Mouse (Mus musculus) left cerebral cortex, adult 2 months (tissue): ENCODE data around the gene Ass1. TPM values are rescaled to one million over a fixed set of nuclear protein-coding genes. Genes with fewer than 3 reads are reported as not detected.
A peak's percentile ranks its signal among the peaks of the same experiment; 100 is the strongest.

ENCODE experiments used
- DNase-seq, 2 experiments: peaks; one replicate each; pipeline ENCODE4 v3.0.0; 2021 to 2022; ENCODE audit warnings: low spot score in 2 of 2, mixed read lengths in 1 of 2; ENCODE audit errors: extremely low spot score in 1 of 2
- H3K27ac ChIP-seq: fragments of 200-600 bp; 2 replicates; pipeline ENCODE4 v1.8.1; 2022
- H3K4me3 ChIP-seq: fragments of 200-600 bp; 2 replicates; pipeline ENCODE4 v1.8.1; 2022
- CTCF ChIP-seq: fragments of 200-600 bp; IDR thresholded peaks from 2 replicates; pipeline ENCODE4 v1.8.1; 2022; ENCODE audit warnings: antibody characterized with exemption, mild to moderate bottlenecking, moderate library complexity
- intact Hi-C: fragments of 180-260 bp; cut with DNase I; formaldehyde crosslinking; loops from one replicate; pipeline ENCODE4 v1.15.1; 2025
- long read RNA-seq, 2 experiments: library from polyadenylated mRNA; stranded (forward); transcript quantifications; one replicate each; pipeline ENCODE4 v2.0.0; 2021; ENCODE audit warnings: borderline mapping rate in 2 of 2
- total RNA-seq, 2 experiments: library from RNA; stranded (reverse); gene quantifications; 2 replicates each; pipeline ENCODE4 v1.2.3; 2021

Ass1 gene
- total RNA-seq, result 10 to 100 TPM; 27.7 to 27.8 TPM
- long read RNA-seq, experiment 1, transcript Ass1-201 (16 exons, 1,696 nt), result major isoform, 13 of 16 reads
- long read RNA-seq, experiment 1, partial matches to known transcripts, result 2 of 16 reads
- long read RNA-seq, experiment 1, other reads (novel, unspliced or antisense), result 1 of 16 reads
- long read RNA-seq, experiment 2, transcript Ass1-201 (16 exons, 1,696 nt), result major isoform, 8 of 12 reads
- long read RNA-seq, experiment 2, partial matches to known transcripts, result 4 of 12 reads
- long read RNA-seq, experiment 2, other reads (novel, unspliced or antisense), result 0 of 12 reads

DNA sequence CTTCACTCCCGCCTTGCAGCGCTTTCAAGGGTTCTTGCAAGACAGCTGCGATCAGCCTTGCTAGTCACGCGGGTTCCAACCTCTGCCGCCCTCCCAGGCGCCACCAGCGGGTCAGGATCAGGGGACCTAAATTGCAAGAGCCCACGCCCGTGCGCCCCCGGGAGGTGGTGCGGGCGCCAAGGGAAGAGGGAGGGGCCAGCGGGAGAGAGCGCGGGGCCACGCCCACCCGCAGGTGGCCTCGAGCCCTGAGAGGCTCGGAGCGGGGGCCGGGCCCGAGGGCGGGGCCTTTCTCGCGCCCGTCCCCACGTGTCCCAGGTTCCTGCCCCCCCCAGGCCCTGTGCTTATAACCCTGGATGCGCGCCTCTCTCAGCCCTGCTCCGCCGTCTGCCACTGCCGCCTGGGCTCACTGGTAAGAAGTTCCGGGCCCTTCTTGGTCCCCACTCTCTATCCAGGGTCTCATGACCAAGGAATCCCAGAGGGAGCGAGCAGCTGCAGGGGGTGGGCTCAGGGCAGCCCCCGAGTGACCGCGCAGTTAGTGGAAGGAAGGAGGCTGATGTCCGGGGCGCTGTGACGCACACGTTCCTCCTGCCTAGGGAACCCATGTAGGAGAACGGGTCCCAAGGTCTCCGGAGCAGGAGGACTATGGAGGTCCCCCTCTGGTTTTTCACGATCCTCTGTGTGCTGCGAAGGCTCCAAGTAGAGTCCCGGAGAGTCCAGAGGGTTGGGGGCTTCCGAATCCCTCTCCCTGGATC, at the start of gene Ass1:
Gene Ass1 (plus strand): TSS at position 277 of the 752 bp plus-strand sequence.
- Histone ChIP-seq H3K27ac (peak within 1 kb of the TSS; percentile 57; the same call in 1 of the 2 replicates), H3K4me3 (peak within 1 kb of the TSS; percentile 44)
- TF ChIP-seq CTCF, result peak; percentile 17
- DNase-seq, result peak; percentile 48 to 77
- intact Hi-C loops, result no loop called here

DNA sequence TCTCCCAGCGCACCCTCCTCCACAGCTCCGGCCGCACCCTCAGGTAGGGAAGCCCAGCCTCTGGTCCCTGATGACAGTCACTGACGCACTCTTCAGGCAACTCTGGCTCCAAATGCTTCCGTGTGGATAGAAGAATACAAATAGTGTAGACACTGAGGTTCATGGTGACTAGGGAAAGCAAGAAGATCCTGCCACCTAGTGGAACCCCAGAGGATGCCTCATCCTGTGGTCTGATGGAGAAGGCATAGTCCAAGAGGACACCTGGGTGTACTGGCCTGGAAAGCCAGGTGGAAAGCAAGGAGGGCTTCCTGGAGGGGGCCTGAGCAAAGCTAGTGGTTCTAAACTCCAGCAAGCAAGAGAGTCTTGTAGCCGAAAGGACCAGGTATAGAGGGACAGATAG, 49.1 kb upstream of the Ass1 start:
- DNase-seq, result no peak
- H3K27ac ChIP-seq, result no peak overlapping the region
- peak; percentile 69 for TF ChIP-seq CTCF
- H3K4me3 ChIP-seq, result no peak overlapping the region
- intact Hi-C loops, result no loop called here

DNA sequence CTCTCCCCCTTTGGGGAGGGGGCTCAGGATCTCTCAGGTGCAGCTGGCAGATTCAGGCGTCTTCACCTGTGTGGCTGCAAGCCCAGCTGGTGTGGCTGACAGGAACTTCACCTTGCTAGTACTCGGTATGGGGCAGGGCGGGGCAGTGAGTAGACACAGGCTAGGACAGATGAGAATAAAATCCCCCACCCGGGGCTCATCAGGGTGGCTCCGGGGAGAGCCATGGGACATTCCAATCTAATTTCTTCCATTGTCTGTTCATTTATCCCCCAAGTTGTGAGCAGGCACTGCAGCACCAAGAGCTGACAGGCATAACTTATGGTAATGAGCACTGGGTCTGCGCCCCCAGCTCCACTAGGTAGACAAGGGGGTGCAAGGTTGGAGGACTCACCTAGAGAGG, 47.4 kb upstream of the Ass1 start:
- Histone ChIP-seq H3K4me3 (no peak overlapping the region), H3K27ac (no peak overlapping the region)
- intact Hi-C loops, result no loop called here
- TF ChIP-seq CTCF, result no peak
- no peak for DNase-seq

GRCm38 (mm10) chr2:31431477-31431876, 38.5 kb upstream of the Ass1 start:
- Histone ChIP-seq H3K27ac (no peak overlapping the region), H3K4me3 (no peak overlapping the region)
- TF ChIP-seq CTCF, result no peak
- intact Hi-C loops, result no loop called here
- no peak for DNase-seq

DNA sequence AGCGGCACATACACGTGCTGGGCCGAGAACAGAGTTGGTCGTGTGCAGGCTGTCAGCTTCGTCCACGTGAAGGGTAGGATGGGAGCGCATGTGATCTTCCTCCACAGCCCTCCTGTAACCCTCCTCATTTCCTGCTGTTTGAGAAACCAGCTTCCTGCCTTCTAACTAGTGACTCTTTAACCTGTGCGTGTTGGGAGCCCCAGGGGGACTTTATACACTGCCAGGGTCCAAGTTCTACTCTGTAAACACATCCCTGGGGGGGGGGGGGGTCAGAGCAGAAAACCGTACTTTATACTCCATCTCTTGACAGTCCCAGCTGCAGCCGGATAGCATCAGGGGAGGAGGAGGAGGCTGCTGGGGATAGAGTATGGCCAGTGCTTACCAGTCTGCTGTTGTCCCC, 35.3 kb upstream of the Ass1 start:
- intact Hi-C loops, result loop anchor here (1.0 kb wide), 1 partner anchor 38 kb away; no protein-coding TSS in a partner anchor
- H3K27ac ChIP-seq, result no peak overlapping the region
- no peak overlapping the region for H3K4me3 ChIP-seq
- DNase-seq, result no peak
- TF ChIP-seq CTCF, result no peak

DNA sequence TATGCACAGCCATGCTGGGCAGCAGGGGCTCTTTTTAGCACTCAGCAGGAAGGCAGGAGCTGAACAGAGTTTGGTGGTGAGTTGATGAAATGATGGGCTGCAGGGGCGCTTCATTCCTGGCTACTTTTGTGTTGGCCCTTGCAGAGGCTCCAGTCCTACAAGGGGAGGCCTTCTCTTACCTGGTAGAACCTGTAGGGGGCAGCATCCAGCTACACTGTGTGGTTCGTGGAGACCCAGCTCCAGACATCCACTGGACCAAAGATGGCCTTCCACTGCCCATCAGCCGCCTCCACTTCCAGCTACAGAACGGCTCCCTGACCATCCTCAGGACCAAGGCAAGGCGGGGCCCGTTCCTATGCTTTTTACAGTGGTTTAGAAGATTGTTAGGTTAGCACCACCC, 34.4 kb upstream of the Ass1 start:
- Histone ChIP-seq H3K27ac (no peak overlapping the region), H3K4me3 (no peak overlapping the region)
- peak; percentile 65 for TF ChIP-seq CTCF
- peak in 1 of 2 experiments; percentile 46 for DNase-seq
- intact Hi-C loops, result loop anchor here (1.0 kb wide), 1 partner anchor 37 kb away; no protein-coding TSS in a partner anchor

DNA sequence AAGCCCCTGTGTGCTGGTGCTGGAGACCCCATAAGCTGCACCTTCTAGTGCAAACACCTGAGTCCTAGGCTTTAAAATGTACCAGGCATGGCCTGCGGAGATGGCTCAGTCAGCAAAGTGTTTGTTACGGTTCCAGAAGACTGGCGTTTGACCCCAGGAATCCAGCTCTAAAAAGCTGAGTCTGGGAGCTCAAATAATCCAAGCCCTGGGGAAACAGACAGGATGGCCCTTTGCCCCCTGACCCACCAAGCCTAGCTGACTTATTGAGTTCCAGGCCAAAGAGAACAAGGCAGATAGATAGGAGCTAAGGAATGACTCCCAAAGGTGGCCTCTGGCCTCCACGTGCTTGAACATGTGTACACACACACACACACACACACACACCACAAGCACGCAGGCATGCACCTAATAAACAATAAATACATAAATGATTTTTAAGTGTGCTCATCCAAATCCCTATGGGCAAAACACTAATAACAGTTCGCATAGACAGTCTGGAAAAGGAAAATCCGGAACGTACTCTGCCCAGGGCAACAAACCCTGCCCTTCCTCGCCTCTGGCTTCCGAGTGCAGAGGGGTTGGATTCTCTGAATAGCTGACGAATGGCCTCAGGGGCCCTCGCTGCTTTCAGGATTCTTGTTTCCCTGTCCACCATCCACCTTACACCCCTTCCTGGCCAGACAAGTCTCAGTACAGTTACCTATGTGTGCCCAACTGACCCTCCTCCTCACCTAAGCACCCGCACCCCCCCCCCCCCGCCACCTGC, 32.3 kb upstream of the Ass1 start:
- DNase-seq, result no peak
- Histone ChIP-seq H3K27ac (no peak overlapping the region), H3K4me3 (no peak overlapping the region)
- intact Hi-C loops, result no loop called here
- no peak for TF ChIP-seq CTCF

DNA sequence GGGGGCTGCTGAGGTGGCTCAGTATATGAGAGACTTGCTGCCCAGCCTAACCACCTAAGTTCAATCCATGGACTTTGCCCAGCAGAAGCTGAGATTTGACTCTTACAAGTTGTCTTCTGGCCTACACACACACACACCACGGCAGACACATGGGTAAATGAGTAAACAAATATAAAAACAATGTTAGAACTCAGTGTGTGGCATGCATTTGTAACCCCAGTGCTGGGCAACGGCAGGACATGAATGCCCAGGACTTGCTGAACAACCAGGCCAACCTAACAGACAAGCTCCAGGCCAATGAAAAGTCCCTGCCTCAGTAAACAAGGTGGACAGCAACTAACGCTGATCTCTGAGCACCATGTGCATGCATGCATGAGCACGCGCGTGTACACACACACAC, 30.4 kb upstream of the Ass1 start:
- intact Hi-C loops, result no loop called here
- TF ChIP-seq CTCF, result no peak

GRCm38 (mm10) chr2:31442480-31443160, 27.4 kb upstream of the Ass1 start:
- no peak for TF ChIP-seq CTCF
- Histone ChIP-seq H3K27ac (peak overlapping the region; percentile 10; the same call in 1 of the 2 replicates), H3K4me3 (no peak overlapping the region)
- DNase-seq, result peak; percentile 35 to 53
- intact Hi-C loops, result no loop called here

More for the DNA sequence above, 30.4 kb upstream of the Ass1 start:
- DNase-seq, result no peak
- H3K27ac ChIP-seq, result no peak overlapping the region
- H3K4me3 ChIP-seq, result no peak overlapping the region

GRCm38 (mm10) chr2:31446036-31446435, 24.0 kb upstream of the Ass1 start:
- Histone ChIP-seq H3K27ac (no peak overlapping the region), H3K4me3 (no peak overlapping the region)
- DNase-seq, result no peak
- intact Hi-C loops, result no loop called here
- TF ChIP-seq CTCF, result no peak

DNA sequence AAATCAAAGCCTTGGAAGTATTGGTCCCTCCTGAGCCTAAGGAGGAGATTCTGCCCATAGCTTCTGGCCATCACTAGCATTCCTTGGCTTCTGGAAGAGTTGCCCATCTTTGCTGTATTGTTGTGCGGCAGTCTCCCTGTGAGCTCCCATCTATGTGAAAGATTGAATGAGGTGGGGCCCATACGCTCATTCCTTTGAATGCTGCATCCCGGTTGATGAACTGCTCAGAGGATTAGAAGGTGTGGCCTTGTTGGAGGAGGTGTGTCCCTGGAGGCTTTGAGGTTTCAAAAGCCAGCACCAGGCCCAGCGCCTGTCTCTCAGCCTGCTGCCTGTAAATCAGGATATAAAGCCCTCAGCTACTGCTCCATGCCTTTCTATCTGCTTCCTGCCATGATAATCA, 23.6 kb upstream of the Ass1 start:
- no peak for DNase-seq
- intact Hi-C loops, result no loop called here
- no peak for TF ChIP-seq CTCF
- Histone ChIP-seq H3K4me3 (no peak overlapping the region), H3K27ac (no peak overlapping the region)
